Mouse (Mus musculus) heart, postnatal 0 days (tissue): Measurements from ENCODE around the gene Epha5. TPM values are rescaled to one million over a fixed set of nuclear protein-coding genes. Genes with fewer than 3 reads are reported as not detected.

Source experiments
- ATAC-seq: fragments of 200-750 bp; cut with Nextera tagmentation; 2 replicates; pipeline ENCODE4 v1.8.0; 2017; ENCODE audit warnings: low read depth, moderate number of reproducible peaks, moderate library complexity; ENCODE audit not compliant: insufficient read depth
- DNase-seq: peaks from one replicate; pipeline ENCODE4 v3.0.0-alpha.2; 2016; ENCODE audit warnings: low spot score
- H3K27ac ChIP-seq: fragments of 300-500 bp; sonication (generic); 2 replicates; pipeline ENCODE4 v1.5.1; 2014; ENCODE audit warnings: low read depth, mild to moderate bottlenecking
- H3K27me3 ChIP-seq: fragments of 300-500 bp; sonication (generic); 2 replicates; pipeline ENCODE4 v1.6.1; 2014; ENCODE audit warnings: low read length, mixed read lengths; ENCODE audit not compliant: control insufficient read depth, insufficient read depth
- H3K36me3 ChIP-seq: fragments of 300-500 bp; sonication (generic); replicated peaks from 2 replicates; pipeline ENCODE4 v1.6.1; 2014; ENCODE audit warnings: low read length, mixed read lengths; ENCODE audit not compliant: control insufficient read depth, insufficient read depth
- H3K4me1 ChIP-seq: fragments of 300-500 bp; sonication (generic); 2 replicates; pipeline ENCODE4 v1.6.1; 2014; ENCODE audit warnings: antibody characterized with exemption; ENCODE audit not compliant: control insufficient read depth, insufficient read depth
- H3K4me2 ChIP-seq: fragments of 300-500 bp; sonication (generic); 2 replicates; pipeline ENCODE4 v1.6.1; 2014; ENCODE audit warnings: low read depth, mild to moderate bottlenecking, low read length, moderate library complexity
- H3K4me3 ChIP-seq: fragments of 300-500 bp; sonication (generic); 2 replicates; pipeline ENCODE4 v1.5.1; 2014; ENCODE audit warnings: low read depth, low read length
- H3K9ac ChIP-seq: fragments of 300-500 bp; sonication (generic); replicated peaks from 2 replicates; pipeline ENCODE4 v1.6.1; 2014; ENCODE audit warnings: low read depth, low read length, mixed read lengths
- H3K9me3 ChIP-seq: fragments of 300-500 bp; sonication (generic); replicated peaks from 2 replicates; pipeline ENCODE4 v1.6.1; 2016; ENCODE audit warnings: low read length; ENCODE audit not compliant: control insufficient read depth
- CTCF ChIP-seq: IDR thresholded peaks from 2 replicates; pipeline ENCODE4 v1.5.1; 2016; ENCODE audit warnings: antibody characterized with exemption, control low read depth, low read depth
- EP300 ChIP-seq: IDR thresholded peaks from 2 replicates; pipeline ENCODE4 v1.6.1; 2016; ENCODE audit warnings: antibody characterized with exemption, low read depth
- WGBS: fragments of 180-500 bp; shearing (Covaris S2); extraction: QIAGEN DNeasy Blood & Tissue Kit; methylation state at CpG from one replicate; pipeline ENCODE4 v1.1.7; 2014; 5-methylcytosine and 5-hydroxymethylcytosine counted together
- polyA plus RNA-seq: library from polyadenylated mRNA; unstranded; fragments of >200 nt; fragmentation: Nextera tagmentation; extraction: Ambion mirVana; gene quantifications from 2 replicates; pipeline ENCODE4 v1.2.1, GENCODE M21; 2015
- total RNA-seq: library from RNA; depleted of rRNA; stranded (reverse); fragments of >200 nt; gene quantifications from 2 replicates; pipeline ENCODE4 v1.2.3, GENCODE M21; 2014; ENCODE audit warnings: low replicate concordance; rRNA removed

The Epha5 gene
- total RNA-seq, result 0.08 and 0.19 TPM in 2 replicates
- polyA plus RNA-seq, result 0.18 and 0.40 TPM in 2 replicates

GRCm38 (mm10) chr5:84417062-84417879 lies at the start of gene Epha5:
Gene Epha5 (minus strand): TSS chr5:84417382.
- DNase-seq, result peak; percentile 39
- H3K36me3 ChIP-seq, result no peaks in the 10 kb centered on the region
- peak within 1 kb of the TSS; percentile 82 for H3K4me2 ChIP-seq
- peaks cover 35% of the 10 kb centered on the region for H3K27me3 ChIP-seq
- peak within 1 kb of the TSS; percentile 55 for H3K4me3 ChIP-seq
- H3K4me1 ChIP-seq, result no peaks in the 10 kb centered on the region
- peak; percentile 92 for ATAC-seq
- H3K9me3 ChIP-seq, result no peaks in the 10 kb centered on the region
- TF ChIP-seq CTCF (no peak; the same call in 1 of the 2 replicates), EP300 (no peak)
- H3K27ac ChIP-seq, result no peak within 1 kb of the TSS
- no peak within 1 kb of the TSS for H3K9ac ChIP-seq
- under 1% methylated on average over 60 of the region's 67 CpGs for WGBS

GRCm38 (mm10) chr5:84456216-84456615 lies 39.0 kb upstream of the Epha5 start:
- Histone ChIP-seq H3K4me1 (no peaks in the 10 kb centered on the region), H3K4me2 (no peak overlapping the region), H3K27me3 (no peaks in the 10 kb centered on the region), H3K27ac (no peak overlapping the region), H3K9me3 (no peaks in the 10 kb centered on the region), H3K9ac (no peak overlapping the region), H3K36me3 (no peaks in the 10 kb centered on the region), H3K4me3 (no peak overlapping the region)
- 67% methylated on average over 3 of the region's 3 CpGs for WGBS
- TF ChIP-seq CTCF (no peak), EP300 (no peak)
- no peak for ATAC-seq
- no peak for DNase-seq

- Histone ChIP-seq H3K9me3 (no peaks in the 10 kb centered on the region), H3K9ac (no peak overlapping the region), H3K4me1 (no peaks in the 10 kb centered on the region), H3K4me2 (no peak overlapping the region), H3K27ac (no peak overlapping the region), H3K36me3 (no peaks in the 10 kb centered on the region), H3K27me3 (no peaks in the 10 kb centered on the region), H3K4me3 (no peak overlapping the region)
- 74% methylated on average over 4 of the region's 4 CpGs for WGBS
- no peak for DNase-seq
- no peak for ATAC-seq
- TF ChIP-seq CTCF (no peak), EP300 (no peak)
Measured at GRCm38 (mm10) chr5:84454641-84455040, 37.5 kb upstream of the Epha5 start.

- TF ChIP-seq CTCF (no peak), EP300 (no peak)
- DNase-seq (no peak), ATAC-seq (no peak)
- no peak overlapping the region for H3K4me2 ChIP-seq
- H3K36me3 ChIP-seq, result no peaks in the 10 kb centered on the region
- no peak overlapping the region for H3K9ac ChIP-seq
- H3K9me3 ChIP-seq, result no peaks in the 10 kb centered on the region
- H3K27me3 ChIP-seq, result no peaks in the 10 kb centered on the region
- H3K27ac ChIP-seq, result no peak overlapping the region
- H3K4me3 ChIP-seq, result no peak overlapping the region
- 31% methylated on average over 2 of the region's 2 CpGs for WGBS
- H3K4me1 ChIP-seq, result no peaks in the 10 kb centered on the region
Measured at GRCm38 (mm10) chr5:84453839-84454238, 36.7 kb upstream of the Epha5 start.

GRCm38 (mm10) chr5:84440232-84440631 lies 23.1 kb upstream of the Epha5 start:
- no peak for ATAC-seq
- H3K4me1 ChIP-seq, result no peaks in the 10 kb centered on the region
- no peak overlapping the region for H3K27ac ChIP-seq
- H3K36me3 ChIP-seq, result no peaks in the 10 kb centered on the region
- H3K9ac ChIP-seq, result no peak overlapping the region
- no peak overlapping the region for H3K4me3 ChIP-seq
- WGBS, result 82% methylated on average over 2 of the region's 2 CpGs
- TF ChIP-seq CTCF, result no peak
- TF ChIP-seq EP300, result no peak
- no peaks in the 10 kb centered on the region for H3K27me3 ChIP-seq
- H3K9me3 ChIP-seq, result no peaks in the 10 kb centered on the region
- DNase-seq, result no peak
- no peak overlapping the region for H3K4me2 ChIP-seq
